Comparison of ENCODE assay signal across 22 mouse cellular contexts in genomic region chr12:10357756-10358155, GRCm38 (mm10). TPM values are rescaled to one million over a fixed set of nuclear protein-coding genes. Genes with fewer than 3 reads are reported as not detected.
"Had no signal": no experiment of that assay in that cellular context is flagged by ENCODE, and none has a peak within 500 bp of the region (broad histone marks: within the 10 kb centered on the region; RNA-seq: fewer than 3 reads in every experiment).

No protein-coding gene starts in this region.

- H3K36me3 ChIP-seq: limb, embryonic 13.5 days; midbrain, embryonic 12.5 days; neural tube, embryonic 13.5 days had no signal

- DNase-seq: kidney, postnatal 10 days; kidney, postnatal 4 days; left cerebral cortex, postnatal 4 days; lung, adult 18-20 months; lung, postnatal 4 days; right cerebral cortex, adult 18-20 months; right cerebral cortex, postnatal 25 days; thymus, postnatal 36 days had no signal

- H3K27me3 ChIP-seq: limb, embryonic 13.5 days; midbrain, embryonic 12.5 days; neural tube, embryonic 13.5 days had no signal

- H3K4me1 ChIP-seq: limb, embryonic 13.5 days; midbrain, embryonic 12.5 days; neural tube, embryonic 13.5 days had no signal

- H3K27ac ChIP-seq: layer of hippocampus, adult 2 months; limb, embryonic 13.5 days; liver, embryonic 14.5 days; midbrain, embryonic 12.5 days; neural tube, embryonic 13.5 days had no signal

- H3K4me3 ChIP-seq: layer of hippocampus, adult 2 months; limb, embryonic 13.5 days; midbrain, embryonic 12.5 days; neural tube, embryonic 13.5 days had no signal

- H3K9me3 ChIP-seq: limb, embryonic 13.5 days; midbrain, embryonic 12.5 days; neural tube, embryonic 13.5 days had no signal

RNA-seq across cellular contexts. Expression of gene Nt5c1b, which starts 12.0 kb away (rescaled TPM):
- total RNA-seq: layer of hippocampus, adult 2 months; layer of hippocampus, postnatal 14 days; left cerebral cortex, adult 18-20 months; left cerebral cortex, postnatal 10 days; left cerebral cortex, postnatal 4 days; liver, adult 2 months; megakaryocyte, adult 5-6 weeks had no signal
- polyA plus RNA-seq: limb, embryonic 13.5 days; liver, adult 2 months; liver, embryonic 14.5 days; midbrain, embryonic 12.5 days; midbrain, embryonic 16.5 days; neural tube, embryonic 13.5 days; small intestine, adult 2 months; stomach, embryonic 16.5 days; thymus, postnatal 0 days had no signal
